Mouse (Mus musculus): ENCODE measurements around the gene Casz1.

The Casz1 gene

DNA sequence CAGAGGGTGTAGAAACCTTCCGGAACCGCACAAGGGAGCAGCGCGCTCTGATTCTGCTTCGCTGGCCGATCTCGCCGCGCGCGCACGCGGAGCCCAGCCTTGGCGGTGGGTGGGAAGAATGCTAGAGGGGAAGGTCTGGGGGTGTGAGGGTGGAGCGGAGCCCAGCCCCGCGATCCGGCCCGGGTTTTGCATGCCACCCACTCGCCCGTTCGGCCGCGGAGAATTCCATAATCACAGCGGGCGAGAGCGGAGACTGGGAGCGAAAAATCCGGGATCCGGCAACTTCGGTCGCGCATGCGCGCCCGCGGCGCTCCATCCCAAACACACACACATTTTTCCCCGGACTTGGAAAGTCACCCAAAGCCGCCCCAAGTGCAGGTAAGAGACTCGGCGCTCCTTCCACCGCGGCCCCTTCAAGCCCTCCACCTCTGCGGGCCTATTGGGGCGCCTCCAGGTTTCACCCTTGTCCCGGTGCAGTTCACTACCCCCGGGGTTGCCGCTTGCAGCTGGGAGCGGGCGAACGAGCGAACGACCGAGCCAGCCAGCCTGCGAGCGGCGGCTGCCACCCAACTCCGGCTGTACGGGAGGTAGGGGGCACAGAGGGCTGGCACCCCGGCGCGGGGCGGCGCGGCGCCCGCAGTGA, at the start of gene Casz1:
TSS of gene Casz1 (plus strand) at position 293 of the 643 bp plus-strand sequence.
- peak; percentile 91 for DNase-seq (ENCODE audit: low spot score)

DNA sequence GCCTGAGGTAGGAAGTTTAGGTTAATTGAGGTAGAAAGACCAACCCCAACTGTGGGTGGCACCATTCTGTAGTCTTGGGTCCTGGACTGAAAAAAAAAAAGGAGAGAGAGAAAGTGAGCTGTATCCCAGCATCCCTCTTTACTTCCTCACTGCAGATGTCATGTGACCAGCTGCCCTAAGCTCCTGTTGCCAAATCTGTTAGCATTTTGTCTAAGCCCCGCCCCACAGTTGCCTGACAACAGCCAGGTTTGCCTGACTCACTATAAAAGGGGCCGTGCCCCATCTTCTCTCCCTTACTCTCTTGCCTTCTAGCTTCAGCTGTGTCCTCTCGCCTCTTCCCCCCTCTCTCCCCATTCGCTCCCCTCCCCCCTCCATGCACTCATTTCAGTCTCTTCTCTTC, 45.4 kb upstream of the Casz1 start:
- no peak for DNase-seq (ENCODE audit: low spot score)

DNA sequence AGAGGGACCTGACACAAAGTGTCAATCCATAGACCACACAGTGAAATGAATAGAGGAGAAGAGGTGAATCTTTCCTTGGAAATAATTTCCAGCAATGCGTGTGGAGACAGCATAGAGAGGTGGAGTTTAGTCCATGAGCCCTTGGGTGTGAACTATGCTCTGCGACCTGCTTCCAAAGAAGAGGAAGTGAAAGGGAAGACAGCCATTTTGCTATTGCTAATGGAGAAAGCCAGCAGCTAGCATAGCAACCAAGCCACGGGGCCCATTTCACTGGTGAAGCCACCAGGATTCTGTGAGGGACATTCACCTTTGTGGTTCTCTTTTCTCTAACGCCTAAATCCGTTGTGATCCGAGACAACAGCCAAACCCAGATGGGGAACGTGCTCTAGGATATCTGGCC, 44.1 kb upstream of the Casz1 start:
- no peak for DNase-seq (ENCODE audit: low spot score)

DNA sequence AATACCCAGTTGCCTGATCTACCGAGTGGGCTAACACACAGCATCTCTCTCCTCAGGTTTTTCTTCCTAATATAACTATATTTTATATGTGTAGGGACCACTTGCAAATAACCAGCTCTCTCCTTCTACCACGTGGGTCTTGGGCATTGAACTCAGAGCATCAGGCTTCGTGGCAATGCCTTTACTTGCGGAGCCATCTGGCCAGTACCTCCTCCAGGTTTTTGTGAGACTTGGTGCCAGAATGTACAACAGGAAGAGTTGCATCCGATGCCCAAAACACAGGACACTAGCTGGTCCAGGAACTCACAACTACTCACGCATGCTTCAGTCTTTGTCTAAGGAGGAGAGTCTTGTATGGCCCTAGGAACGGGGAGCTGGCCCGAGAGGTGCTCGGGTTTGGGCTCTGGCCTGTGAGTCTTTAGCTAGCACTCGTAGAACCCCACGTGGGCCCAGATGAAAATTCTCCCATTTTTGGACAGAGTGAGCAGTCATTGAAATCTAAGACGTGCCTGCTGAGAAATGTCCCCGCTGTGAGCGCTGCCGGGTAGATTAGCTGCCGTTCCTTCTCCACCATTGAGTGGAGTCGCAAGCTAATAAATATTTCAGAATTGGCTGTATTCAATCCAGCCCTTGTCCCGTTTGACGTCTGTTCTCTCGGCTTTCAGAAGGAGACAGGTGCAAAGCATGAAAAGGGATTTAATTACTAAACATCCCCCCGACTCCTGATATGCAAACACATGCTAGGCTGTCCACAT, 38.0 kb upstream of the Casz1 start:
- DNase-seq (ENCODE audit: low spot score): no peak

DNA sequence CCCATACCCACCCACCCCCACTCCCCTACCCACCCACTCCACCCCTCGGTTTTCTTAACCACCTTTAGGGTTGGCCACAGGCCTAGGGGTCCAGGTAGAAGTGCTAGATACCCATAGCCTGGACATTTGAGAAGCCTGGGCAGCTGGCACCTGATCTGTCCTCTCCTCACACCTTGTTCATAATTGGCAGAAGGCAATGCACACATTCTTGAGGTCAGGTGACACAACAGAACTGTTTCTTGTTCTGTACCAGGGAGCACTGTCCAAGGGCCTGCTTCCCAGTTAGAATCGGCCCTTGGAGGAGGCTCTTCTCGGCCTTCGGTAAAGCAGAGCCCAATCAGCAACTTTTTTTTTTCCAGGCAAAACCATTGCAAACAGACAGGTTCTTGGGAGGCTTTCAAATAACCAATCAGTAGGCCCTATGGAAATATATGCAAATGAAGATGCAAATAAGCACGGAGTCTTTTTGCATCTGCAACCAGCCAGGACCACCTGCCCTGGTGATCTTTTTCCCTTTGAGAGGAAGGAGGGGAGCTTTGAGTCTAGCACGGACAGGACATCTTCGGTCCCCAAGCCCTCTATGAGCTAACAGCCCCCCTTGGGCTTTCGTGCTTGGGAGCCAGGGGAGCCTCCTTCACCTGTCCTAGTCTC, 36.4 kb upstream of the Casz1 start:
- DNase-seq (ENCODE audit: low spot score): no peak

DNA sequence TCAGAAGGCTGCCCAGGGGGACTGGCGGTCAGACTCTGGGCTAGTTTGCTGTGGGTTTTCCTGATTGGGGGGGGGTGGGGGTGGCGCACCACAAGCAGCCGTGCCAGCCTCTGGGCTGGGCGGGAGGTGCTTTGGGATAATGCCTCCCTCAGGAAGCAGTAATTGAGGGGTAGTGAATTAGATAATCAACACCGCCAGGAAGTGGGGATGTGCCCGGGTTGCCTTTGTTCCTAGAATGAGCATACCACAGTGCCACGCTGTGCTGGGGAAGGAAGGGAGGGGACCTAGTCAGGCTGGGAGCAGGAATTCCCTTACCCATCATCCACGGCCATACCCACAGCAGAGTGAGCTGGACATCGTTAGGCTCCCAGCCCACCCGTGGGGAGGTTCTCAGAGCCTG, 35.6 kb upstream of the Casz1 start:
- no peak for DNase-seq (ENCODE audit: low spot score)

DNA sequence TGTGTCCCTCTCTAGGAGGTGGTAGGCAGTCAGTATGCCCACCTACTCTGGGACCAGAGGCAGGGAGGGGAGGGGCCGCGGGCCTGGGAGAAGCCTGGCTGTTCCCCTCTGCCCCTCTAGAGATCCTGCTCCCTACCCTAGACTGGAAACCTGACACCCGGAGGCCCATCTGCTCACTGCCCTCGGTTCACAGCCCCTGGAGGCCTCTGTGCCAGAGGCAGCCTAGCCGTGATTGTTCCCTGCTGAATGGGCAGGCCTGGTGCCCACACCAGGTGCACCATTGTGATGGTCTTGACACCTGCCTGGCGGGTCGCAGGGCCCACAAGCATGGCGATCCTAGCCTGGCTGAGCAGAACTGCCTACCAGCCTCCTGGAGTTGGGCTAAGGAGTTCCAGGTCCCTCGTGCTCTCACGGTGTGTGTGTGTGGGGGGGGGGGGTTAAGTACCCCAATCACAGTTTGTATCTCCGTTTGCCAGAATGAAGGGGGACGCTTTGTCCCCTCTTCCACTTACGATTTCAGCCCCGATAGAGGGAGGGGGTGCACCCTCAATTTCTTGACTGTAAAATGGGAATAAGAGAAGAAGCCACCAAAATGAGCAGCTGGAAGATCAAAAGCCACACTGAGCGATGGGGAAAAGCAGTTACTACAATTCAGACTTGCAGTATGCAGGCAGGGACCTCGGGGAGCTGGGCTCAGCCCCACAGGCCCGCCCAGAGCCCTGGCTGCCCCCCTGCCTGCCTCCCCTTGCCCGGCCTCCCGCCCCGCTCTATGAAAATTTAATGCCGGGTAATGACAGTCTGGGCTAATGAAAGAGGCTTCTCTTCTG, 33.4 kb upstream of the Casz1 start:
- no peak for DNase-seq (ENCODE audit: low spot score)

DNA sequence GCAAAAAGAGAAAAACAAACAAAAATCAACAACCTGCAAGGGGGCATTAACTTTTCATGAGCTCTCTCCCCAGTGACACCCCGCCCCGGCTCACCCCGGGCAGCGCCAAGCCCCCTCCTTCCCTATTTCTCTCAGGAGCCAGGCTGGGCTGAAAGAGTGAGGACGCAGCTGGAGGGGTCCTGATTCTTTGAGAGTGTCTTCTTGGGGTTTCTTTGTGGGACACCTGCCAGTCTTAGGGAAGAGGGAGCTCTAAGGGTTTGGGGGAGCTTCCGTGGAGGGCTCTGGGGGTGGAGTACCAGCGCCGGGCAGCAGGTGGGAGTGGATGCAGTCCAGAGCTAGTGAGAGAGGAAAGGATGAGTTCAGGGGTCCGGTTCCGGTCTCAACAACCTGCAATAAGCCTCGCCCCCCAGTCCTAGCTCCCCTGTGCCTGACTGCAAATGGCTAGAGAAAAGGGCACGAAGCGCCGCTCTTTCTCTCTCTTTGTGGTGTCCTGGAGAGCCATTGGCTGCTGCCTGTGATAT, 32.8 kb upstream of the Casz1 start:
- no peak for DNase-seq (ENCODE audit: low spot score)

DNA sequence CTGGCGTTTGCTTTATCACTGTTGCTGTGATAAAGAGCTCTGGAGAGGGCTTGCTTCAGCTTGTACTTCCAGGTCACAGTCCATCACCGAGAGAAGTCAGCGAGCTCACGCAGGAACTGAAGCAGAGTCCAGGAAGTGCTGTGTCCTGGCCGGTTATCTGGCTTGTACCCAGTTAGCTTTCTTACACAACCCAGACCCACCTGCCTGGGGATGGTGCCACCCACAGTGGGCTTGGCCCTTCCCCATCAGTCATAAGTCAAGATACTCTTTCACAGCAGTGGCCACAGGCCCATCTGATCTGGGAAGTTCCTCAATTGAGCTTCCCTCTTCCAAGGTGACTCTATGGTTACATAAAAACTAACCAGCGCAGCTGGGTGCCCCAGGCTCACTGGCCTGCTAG, 31.6 kb upstream of the Casz1 start:
- no peak for DNase-seq (ENCODE audit: low spot score)

DNA sequence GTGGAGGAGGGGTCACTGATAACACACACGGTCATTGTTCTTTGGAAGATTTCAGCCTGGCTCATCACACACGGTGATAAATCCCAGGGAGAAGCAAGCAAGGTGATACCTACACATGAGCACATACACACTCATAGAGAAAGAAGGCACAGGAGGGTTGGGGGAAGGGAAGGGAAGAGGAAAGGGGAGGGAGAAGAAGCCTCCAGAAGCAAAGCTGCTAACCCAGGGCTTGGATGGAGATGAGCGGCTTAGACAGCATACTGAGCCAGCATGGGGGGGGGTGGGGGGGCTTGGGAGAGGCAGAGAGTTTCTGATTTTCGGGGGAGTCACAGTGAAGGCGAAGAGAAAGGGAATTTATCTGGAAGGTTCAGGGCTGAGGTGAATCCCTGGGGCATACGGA, 30.2 kb upstream of the Casz1 start:
- no peak for DNase-seq (ENCODE audit: low spot score)

DNA sequence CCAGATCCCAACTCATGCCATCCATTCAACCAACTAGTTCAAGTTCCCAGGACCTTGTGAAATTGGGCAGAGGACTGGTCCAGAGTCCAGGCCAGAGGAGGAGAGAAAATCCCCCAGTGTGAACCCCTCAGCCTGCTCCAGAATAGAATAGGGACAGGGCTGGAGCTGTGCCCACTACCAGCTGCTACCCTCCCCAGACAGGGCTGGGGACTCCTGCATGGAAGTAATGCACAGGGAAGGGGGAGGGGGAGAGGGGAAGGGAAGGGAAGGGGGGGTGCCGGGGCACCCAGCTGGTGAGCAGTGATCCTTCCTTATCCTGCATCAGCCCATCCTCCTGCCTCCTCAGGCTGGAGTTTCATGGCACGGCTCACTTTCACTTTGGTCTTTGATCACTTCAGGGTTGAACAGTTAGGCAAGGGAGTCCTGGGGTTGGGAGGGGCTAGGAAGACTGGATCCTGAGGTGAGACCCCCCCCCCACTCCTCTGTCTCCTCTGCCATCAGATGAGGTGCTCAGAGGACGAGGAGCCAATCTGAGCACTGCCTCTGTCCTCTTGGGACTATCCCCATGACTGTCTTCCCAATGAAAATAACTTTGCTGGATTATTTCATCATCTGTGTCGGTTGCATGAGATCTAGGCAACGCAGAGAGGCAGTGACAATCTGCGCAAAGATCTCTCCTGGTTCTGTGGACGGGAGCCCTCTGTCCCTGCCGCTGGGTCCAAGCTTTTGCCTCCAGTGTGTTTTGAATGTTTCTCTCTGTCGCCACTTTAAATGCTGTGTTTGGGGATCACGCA, 28.6 kb upstream of the Casz1 start:
- DNase-seq (ENCODE audit: low spot score): no peak

DNA sequence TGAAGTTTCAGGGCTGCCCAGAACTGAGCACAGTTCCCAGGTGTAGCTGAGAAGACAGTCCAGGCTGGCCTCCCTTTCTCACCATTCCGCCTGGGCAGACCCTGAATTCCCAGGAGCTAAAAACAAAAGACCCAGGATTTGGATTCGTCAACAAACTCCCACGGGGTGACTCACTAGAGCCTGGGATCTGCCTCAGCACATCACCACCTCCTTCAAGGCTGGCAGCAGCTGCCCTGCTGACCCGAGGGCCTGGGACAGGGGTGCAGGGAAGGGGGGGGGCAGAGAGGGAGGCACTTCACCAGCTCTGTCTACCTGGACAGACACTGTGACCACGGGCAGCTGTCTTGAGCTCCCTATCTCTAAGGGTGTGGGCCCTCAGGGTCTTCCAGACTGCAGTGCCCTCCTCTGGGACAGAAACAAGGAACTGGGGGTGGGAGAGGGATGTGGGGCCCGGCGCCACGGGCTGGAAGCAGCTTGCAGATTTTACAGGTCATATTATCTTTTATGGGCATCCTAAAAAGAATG, 24.1 kb upstream of the Casz1 start:
- DNase-seq (ENCODE audit: low spot score): no peak

DNA sequence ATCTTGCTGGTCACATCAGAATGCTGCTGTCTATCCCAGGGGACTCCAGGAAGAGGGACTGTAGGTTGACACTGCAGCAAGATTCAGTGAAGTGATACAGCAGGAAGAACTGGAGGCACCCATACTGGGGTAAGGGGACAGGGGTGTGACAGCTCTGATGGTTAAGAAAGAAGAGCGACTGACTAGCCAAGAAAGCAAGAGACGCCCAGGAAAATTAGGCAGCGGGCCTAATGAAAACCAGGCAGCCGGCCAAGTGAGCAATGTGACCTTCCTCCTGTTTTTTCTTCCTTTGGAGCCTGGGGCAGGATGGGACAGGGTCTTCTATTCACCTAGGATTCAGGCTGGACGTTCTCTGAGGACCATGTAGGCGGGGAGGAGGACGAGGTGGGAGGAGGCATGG, 22.7 kb upstream of the Casz1 start:
- no peak for DNase-seq (ENCODE audit: low spot score)

DNA sequence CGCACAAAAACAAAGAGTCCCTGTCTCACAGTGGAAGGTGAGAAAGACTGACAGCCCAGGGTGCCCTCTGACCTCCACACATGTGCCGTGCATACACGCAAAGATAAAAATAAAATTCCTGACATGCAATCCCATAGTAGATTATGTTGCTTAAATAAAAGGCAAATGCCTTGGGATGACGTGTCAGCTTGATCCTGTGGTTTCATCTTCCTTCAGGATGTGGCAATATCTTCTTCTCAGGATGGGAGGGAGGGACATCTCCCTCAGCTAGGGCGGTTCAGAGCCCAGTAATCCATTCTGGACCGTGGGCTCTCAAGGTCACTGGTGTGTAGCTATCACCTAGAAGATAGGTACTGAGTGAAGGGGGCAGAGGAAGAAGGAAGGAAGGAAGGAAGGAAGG, 21.3 kb upstream of the Casz1 start:
- DNase-seq (ENCODE audit: low spot score): no peak

DNA sequence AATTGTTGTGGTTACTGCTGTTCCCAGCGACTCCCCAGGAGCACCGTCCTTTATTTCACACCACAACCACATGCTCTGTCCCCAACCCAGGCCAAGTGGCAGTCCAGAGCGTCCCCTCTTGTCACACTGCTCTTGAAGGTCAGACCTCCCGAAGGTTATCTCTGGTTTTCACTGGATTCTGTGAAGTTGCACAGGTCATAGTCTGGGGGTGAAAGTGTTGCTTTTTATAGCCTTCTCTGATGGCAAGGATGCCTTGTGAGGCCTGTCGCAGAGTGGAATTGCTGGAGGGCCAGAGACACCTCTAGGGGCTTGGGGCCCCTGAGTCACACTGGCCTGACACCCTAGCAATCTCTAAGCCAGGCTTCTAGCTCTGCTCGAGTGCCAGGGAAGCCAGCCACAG, 20.5 kb upstream of the Casz1 start:
- no peak for DNase-seq (ENCODE audit: low spot score)

DNA sequence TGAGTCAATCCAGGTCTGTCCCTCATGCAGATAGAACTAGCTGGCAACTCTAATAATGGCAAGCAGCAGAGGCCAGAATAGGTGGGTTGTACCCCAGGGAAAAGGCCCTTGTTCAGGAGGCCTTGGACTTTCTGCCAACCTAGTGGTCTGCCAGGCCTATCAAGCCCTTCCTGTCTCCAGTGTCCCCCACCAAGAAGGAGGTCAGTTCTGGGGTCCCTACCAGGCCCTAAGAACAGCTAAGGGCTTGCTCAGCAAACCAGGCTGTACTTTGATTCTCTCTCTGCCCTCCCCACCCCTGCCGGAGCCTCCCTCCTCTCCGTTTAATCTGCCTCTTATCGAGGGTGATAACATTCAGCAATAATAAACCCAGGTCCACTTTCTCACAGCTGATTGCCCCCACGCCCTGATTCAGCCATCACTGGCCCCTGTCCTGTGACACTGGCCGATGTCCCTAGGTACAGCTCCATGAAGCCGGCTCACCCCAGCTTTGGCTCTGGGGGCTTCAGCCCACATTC, 19.1 kb upstream of the Casz1 start:
- DNase-seq (ENCODE audit: low spot score): no peak

DNA sequence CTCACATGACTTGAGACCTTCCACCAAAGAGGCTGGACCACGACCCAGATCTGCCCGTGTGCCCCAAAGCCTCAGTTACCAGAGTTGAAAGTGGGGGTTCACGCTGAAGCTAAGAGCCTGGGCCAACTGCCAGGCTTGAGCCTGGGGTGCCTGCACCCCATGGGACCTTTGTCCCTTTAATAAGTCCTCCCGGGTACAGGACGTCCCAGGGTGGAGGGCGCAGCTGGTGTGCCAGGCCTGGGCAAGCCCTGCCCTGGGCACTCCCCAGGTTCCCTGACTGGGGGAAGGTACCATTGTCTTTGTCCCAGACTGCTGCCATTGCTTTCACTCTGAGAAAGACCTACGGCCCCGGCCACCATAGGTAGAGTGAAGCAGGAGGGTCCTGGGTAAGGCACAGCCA, 18.2 kb upstream of the Casz1 start:
- no peak for DNase-seq (ENCODE audit: low spot score)

DNA sequence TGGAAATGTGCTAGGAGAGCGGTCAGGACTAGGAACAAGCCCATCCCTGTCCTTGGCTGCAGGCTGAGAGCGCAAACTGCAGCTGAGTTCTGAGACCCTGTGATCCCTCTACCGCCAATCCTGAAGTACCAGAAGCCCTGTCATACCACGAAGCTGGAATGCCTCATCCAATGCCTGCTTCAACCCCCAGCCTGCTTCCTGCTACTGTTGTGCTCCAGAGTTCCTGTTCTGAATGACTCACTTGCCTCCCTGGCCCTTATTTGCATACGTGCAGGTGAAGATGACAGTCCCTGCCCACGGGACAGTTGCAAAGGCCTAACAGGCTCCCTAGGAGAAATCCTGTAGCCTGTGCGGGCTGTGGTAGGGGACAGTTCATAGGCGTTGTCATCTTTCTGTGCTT, 13.3 kb upstream of the Casz1 start:
- no peak for DNase-seq (ENCODE audit: low spot score)

DNA sequence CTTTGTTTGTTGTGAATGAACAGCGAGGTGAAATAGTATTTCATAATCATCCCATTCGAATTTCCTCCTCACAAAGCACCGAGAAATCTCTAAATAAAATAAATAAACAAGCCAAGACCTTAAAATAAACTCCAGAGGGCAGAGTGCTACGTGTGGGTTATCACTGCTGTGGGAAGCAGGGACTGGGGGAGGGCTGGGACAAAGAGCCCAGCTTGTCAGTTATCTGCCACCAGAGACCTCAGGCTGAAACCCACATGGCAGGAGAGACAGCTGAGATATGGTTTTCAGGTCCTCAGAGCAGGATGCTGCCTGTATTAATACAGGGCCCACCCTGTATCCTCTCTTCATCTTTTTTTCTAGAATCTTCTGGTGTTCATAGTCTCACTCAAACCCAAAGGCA, 9.2 kb upstream of the Casz1 start:
- DNase-seq (ENCODE audit: low spot score): no peak

DNA sequence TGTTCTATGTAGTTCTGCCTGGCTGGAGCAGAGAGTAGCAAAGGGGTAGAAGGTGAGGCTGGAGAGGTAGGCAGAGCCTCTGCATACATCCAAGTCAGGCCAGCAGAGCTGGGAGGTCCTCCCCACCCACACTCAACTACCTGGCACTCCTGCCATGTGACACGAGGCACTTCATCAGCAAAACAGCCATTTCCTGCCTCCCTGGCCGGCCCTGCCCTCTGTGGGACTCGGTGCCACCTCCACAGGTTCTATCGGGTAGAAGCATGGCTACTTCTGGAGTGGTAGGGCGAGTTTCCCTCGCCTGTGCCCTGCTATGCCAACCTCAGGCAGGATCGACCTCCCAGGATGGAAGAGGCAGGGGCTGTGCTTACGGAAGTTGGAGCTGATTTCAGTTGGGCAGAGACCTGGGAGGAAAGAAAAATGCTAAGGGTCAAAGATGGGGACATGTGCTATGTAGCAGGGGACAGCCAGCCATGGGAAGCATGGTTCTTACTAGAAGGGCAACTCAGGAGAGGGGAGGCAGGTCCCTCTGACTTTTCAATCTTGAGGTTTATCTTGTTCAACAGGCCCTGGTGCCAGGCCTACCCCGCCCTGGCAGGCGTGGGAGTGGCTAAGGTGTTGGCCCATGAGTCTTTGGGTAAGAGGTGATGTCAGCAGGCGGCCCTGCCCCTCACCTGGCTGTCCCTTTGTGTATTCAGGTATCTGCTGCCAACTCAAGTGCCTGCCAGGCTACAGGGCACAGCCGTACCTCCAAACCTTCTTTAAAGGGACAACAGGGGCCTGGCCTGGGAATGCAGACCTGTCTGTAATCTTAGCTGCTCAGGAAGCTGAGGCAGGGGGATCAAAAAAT, 6.5 kb upstream of the Casz1 start:
- DNase-seq (ENCODE audit: low spot score): peak; percentile 39
